Mouse (Mus musculus) megakaryocyte, embryonic 14.5 days (primary cell): ENCODE measurements around the gene Sox15.

Experiments
- FLI1 ChIP-seq: IDR thresholded peaks from 2 replicates; pipeline ENCODE4 v1.6.1; 2012; ENCODE audit warnings: low read length, inconsistent platforms, mixed read lengths
- GATA1 ChIP-seq: IDR thresholded peaks from 3 replicates; pipeline ENCODE4 v1.6.1; 2012; ENCODE audit warnings: mixed read lengths, low read length, inconsistent platforms, borderline replicate concordance

DNA sequence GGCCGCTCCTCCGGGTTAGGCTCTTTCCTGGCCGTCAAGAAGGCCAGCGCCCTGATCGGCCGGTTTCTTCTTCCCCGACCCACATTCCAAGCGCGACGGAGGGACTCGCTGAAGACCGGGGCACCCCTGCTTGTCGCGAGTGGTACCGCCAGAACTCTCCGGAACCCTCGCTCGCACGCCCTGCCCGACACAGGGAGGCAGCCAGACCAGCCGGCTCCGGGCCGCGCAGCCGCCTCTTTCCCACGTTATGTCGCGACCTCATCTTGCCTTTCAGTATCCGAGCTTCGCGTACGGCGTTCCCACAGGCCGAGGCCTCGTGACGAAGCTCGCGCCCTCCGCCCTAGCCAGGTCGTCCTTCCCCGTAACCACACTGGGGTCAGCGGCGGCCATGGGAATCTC, 16.6 kb downstream of the Sox15 start:
- TF ChIP-seq GATA1 (no peak), FLI1 (no peak)
